Mouse (Mus musculus) cerebellum, postnatal 36 days (tissue): Measurements from ENCODE around the gene Gm9732.
A peak's percentile ranks its signal among the peaks of the same experiment; 100 is the strongest.
"Not testable (repeated sequence)": the region's sequence is repeated elsewhere in the genome, so short reads cannot be mapped to it uniquely, and the experiment has no call there.

Experiments
- DNase-seq, 2 experiments: peaks; one replicate each; pipeline ENCODE4 v3.0.0; 2021 to 2022; ENCODE audit warnings: mixed read lengths in 2 of 2

The Gm9732 gene

DNA sequence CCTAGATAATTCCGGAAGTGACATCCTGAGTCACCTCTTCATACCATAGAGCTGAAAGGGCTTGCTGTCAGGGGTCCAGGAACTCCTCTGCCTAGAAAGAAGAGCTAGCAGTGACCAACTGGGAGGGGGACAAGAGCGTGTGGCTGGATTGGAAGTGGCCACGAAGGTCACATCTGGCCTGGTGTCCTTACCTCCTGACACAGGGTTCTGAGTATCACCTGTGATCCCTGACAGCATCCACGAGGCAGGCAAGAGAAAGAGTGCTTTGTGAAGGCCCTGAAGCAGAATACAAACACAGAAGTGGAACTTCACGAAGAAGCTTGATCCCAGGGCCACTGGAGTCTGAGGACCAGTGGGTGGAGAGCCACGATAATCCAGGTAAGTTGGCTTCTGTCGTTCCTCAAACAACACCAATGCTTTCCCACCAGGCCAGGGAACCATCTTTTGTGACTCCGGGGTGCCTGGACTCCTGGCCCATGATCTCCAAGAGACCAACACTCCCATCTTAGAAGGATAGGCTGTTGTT lies at the start of gene Gm9732:
Gene Gm9732 (plus strand): TSS at position 51 of the 526 bp plus-strand sequence.
- not testable (repeated sequence) for DNase-seq

DNA sequence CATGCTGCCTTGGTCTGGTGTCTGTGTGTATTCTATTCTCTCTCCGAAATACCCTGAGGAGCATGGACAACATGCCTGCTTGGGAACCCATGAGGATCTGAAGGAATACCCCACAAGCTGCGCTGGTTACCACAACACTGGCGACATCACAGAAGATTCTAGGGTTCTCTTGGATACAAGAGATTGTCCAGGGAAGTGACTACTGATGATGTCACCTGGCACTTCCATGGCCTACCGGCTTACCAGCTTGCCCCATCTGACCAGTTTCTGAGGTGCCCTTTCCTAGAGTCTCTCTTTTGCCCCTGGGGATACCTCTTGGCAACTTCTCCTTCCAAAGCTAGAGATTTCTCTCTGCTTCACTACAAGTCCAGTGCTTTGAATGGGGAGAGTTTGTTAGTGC lies 39.6 kb upstream of the Gm9732 start, which contains the start of gene Gm8122:
Gene Gm8122 (minus strand): TSS at position 101 of the 400 bp plus-strand sequence.
- DNase-seq: not testable (repeated sequence)

DNA sequence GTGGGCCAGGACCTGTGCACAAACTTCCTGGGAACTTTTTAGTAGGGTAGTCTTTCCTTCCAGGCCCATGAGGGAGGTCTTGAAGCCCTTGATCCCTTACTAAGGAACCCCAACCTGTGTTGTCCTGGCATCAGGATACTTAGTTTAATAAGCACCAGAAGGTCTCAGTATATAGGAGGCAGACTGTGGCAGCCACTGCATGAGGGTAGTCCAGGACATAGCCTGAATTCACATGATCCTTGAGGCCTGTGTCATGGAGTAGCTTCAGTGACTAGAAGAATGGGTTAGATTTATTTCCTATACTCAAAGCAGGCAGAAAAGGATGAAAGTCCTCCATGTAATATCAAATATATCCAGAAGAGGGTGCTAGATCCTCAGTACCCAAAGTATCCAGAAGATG lies 37.1 kb upstream of the Gm9732 start:
- DNase-seq: not testable (repeated sequence)

DNA sequence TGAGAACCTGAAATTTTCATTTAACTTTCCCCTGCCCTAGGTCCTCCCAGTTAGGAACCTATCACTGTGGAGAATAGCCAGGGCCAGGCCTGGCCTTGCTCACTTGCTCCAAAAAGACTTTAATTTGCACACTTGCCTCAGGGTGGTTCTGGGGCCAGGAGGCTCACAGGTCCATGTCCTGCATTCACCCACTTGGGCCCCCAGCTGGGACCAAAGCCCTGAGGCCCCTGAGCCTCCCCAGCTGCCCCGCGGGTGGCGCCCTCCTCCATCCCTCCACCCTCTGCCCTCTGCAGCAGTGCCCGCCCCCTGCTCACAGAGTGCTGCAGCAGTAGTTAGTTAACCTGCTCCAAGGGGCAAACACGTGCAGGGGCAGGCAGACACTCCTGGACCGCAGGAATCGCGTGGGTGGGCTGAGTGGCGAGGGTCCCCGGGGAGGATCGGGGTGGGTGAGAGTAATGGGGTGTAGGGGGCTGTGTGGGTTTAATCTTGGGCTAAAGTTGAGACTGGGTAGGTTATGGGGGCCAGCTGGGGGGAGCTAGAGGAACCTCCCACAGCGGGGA lies 25.1 kb upstream of the Gm9732 start:
- peak in 1 of 2 experiments; percentile 15 for DNase-seq

DNA sequence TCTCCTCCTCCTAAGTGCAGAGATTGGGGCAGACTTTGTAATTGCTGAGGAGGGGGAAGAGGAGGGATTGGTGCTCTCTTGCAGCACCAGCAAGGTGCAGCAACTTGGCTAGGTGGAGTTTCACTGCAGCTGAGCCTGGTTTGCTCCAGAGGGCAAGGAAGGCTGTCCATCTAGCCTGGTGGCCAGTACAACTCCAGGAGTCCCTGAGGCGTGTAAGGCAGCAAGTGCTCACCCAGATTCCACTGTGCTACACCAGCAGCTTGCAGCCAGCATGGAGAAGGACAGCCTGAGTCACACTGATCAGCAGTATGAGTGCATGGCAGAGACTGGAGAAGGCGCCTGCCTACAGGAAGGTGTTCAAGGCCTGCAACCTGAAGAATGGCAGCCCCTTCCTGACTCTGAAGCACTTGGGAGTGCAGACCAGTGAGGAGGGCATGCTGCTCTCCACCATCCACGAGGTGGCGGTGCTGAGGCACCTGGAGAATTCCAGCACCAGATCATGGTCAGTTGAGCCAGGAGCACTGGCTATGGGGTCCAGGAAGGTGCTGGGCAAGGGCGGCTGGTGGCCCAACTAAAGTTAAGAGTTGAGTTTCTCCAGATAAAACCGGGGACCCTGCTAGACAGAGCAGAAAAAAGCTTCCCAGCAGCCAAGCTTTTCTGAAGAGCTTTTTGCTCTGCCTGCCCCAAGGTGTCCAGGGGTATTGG lies 24.1 kb upstream of the Gm9732 start:
- DNase-seq: not testable (repeated sequence)

DNA sequence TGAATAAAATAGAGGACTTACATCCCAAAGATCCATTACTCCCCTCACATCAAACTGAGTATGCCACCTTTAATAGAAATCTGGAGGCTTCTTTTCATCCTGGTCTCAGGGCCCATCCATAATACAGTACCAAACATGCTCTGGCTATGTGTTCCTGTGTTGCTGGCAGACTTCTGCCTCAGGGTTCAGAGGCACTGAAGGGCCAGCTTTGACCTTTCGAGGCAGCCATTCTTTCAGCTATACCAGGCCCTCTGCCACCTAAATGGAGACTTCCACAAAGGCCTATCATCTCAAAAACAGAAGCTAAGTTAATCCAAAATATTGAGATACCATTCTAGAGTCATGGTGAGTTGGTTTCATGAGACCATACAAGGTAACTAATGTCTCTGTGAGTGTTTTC lies 18.3 kb upstream of the Gm9732 start:
- DNase-seq: not testable (repeated sequence)

DNA sequence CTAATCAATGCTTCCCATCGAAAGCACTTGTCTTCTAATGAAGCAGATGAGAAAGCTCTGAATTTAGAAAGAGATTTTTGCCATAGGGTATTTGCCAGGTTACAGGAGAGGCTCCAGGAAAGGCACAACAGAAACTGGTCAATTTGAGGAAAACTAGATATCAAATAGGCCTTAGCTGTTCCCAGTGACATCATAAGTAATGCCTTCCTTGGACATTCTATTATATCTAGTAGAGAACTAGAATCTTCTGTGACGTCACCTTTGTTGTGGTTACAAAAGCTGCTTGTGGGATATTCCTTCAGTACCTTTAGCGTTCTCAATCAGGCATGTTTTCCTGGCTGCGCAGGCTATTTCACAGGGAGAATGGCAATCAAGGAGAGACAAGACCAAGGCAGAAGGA lies 16.5 kb upstream of the Gm9732 start, which contains the start of gene Gm8126:
Gene Gm8126 (plus strand): TSS at position 301 of the 400 bp plus-strand sequence.
- DNase-seq: not testable (repeated sequence)

DNA sequence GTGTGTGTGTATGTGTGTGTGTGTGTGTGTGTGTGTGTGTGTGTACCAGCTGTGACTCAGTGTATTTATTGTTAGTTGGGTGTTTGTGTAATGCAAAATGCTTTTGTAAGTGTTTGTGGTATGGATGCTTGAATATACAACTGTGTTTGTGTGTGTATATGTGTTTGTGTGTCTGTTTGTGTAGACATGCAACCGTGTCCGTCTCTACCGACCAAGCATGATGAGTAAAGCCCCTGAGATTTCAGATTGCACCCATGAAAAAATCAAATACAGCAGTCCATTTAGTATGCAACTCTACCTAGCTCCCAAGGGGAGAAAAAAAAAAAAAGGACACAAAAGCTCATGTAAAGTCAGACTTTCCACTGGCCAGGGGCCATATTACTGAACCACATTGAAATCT lies 11.4 kb upstream of the Gm9732 start:
- not testable (repeated sequence) for DNase-seq

DNA sequence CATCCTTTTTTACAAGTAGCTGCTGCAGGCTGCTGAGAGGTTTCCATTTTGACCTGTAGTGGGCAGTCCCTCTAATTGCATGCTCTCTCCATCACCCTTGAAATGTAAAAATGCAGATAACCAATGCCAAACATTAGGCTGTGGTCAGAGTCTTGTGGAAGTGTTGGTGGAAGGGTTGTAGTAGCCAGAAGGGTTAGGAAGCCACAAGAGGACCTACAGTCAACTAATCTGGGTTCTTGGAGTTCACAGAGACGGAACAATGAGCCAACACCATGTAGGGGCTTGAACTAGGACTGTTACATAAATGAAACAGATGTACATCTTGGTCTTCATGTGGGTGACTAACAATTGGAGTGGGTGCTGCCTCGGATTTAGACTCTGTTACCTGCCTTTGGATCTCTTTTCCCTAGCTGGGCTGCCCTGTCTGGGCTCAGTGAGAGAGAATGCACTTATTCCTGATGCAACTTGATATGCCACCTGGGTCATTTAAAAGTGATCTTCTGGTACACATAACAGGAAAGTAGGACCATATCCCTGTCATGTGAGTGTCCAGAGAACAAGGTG lies 6.2 kb upstream of the Gm9732 start:
- DNase-seq: not testable (repeated sequence)

DNA sequence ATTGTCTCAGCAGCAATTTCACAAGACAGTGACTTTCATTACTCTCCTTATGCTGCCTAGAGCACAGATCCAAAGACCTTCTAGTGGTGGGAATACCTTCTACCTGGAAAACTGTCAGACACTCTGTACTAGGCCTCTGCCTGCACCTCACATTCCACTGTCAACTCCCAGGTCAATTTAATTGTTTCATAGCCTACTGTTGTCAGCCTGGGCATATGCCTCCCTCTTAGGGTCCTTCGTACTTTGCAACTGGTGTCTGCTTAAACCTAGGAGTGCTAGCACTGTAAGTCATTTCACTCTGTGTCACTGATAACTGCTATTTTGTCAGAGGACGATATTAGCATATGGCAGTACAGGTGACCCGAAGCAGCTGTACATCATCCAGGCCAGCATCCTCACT lies 5.6 kb upstream of the Gm9732 start:
- DNase-seq: not testable (repeated sequence)

DNA sequence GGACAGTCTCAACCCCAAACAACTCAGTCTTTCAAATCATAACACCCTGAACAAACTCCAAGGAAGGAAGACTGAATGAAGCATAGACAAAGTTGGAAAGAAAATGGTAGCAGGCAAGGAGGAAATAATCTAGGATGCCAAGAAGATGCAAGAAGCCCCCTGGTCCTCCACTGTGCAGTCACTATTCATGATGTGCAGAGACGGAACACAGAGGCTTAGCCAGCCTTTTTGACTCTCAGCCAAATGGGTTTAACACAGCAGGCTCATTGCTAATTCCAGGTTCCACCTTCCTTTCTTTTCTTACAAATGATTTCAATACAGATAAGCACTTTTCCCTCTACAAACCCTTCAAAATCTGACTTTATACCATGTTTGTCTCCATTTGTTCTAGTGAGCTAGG lies 1.7 kb upstream of the Gm9732 start:
- DNase-seq: not testable (repeated sequence)

DNA sequence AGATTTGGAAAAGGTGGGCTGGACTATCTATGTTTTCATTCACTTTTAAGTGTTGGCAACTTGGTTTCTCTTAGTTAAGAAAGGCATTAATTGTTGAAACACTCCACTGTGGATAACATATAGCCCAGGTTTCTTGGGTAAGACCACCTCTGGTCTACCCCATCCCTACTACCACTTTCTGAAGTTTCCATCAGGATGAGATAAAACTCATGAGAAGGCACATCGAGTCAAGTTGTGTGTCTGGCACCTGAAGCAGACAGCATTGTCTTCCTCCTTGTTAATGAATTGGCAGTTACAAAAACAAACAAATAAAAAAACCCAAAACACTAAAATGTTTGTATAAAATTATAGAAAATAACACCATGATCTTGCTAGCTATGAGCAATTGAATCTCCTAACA lies 916 bp downstream of the Gm9732 start:
- DNase-seq: not testable (repeated sequence)

DNA sequence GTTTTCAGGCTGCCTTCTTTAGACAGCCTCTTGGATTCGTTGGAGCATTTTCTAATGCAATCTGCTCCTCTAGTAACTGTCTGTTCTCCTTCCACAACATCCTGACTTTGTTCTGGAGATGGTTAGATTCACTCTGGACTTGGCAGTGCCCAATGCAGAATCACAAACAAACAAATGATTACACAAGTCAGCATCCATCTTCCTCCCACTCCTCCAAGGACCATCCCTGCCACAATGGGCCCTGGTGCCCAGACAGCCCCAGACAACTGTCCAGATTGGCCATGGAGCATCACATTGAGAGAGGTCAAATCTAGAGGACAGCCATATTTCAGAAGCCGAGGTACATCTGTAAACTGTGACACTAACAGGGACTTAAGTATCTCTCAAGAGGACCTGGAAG lies 2.6 kb downstream of the Gm9732 start:
- DNase-seq: not testable (repeated sequence)

DNA sequence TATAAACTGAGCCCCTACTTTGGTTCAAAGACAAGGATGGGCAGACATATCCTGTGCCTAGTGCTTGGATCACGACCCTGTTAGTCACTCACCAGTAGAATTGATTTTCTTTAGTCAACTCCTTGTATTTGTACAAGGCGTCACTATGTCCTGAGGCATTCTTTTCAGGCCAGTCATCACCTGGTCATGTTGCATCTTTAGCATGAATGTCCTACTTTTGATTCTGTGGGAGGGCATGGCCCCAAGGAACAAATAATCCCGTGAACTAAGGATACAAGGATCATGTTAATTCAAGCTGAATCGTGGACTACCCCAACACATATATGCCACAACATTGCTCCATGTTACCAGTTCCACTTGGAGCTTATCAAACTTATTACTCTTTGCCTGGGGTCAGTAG lies 3.3 kb downstream of the Gm9732 start:
- not testable (repeated sequence) for DNase-seq

DNA sequence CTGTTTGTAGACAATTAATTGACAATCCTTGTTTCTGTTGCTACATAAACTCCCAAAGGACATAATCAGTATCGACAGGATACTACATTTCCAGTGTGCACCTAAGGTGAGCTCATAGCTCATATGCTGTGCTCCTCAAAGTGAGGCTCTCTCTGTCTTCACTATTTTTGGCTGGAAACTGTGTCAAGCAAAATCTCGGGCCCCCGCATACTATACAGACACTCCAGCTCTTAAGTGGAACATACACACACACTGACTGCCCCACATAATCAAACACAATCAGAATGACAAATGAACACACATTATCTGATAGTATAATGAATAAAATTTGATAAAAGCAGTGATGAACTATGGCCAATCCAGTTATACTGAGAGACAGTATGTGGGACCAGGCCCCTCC lies 3.8 kb downstream of the Gm9732 start:
- DNase-seq: not testable (repeated sequence)

DNA sequence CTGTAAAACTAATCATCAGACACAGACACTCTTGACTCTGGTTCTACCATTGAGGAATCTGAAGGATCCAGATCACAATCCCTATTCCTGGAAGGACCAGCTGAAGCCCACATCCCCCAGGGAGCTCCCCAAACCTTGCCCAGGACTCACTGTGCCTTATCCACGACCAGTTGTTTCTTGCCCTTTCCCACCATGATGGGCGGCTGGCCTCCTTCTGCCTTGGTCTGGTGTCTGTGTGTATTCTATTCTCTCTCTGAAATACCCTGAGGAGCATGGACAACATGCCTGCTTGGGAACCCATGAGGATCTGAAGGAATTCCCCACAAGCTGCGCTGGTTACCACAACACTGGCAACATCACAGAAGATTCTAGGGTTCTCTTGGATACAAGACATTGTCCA lies 18.7 kb downstream of the Gm9732 start, which contains the start of gene Gm8127:
Gene Gm8127 (minus strand): TSS at position 330 of the 400 bp plus-strand sequence.
- DNase-seq: not testable (repeated sequence)

DNA sequence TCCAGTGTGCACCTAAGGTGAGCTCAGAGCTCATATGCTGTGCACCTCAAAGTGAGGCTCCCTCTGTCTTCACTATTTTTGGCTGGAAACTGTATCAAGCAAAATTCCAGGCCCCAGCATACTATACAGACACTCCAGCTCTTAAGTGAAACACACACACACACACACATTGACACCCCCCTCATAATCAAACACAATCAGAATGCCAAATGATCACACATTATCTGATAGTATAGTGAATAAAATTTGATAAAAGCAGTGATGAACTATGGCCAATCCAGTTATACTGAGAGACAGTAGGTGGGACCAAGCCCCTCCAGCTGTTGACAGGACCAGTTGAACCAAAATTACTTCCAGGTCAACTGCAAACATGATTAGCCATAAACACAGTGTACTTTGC lies 44.7 kb downstream of the Gm9732 start:
- not testable (repeated sequence) for DNase-seq

DNA sequence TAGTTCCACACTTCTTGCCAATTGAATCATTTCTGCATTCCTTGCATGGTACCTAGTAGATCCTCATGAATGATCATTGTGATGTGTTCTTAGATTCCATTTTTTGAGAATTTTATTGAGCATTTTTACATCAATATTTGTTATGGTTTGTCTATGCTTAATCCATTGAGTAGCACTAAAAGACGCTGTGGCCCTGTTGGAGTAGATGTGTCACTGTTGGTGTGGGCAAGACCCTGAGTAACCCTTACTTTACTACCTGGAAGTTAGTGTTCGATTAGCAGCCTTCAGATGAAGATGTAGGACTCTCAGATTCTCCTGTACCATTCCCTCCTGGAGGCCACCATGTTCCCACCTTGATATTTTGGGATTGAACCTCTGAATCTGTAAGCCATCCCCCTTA lies 53.8 kb downstream of the Gm9732 start:
- DNase-seq: not testable (repeated sequence)

DNA sequence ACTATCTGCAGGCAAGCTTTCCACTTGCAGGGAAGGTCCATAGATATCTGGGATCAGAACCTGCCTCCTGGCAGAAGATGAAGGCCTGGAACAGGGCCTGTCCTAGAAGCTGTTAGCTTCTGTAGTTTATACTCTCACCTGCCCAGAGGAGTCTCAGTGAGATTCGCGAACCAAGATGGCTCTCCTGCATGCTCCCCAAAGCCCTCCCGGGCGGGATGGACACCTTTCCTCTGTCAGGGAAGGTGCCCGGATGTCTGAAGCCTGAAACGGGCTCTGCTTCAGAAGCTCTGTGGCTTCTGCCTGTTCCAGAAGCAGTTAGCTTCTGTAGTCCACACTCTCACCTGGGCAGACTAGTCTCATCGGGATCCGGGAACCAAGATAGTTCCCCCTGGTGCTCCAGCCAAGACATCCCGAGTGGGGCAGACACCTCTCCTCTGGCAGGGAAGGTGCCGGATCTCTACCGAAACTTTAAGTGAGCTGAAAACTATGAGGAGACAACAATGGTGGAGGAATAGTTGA lies 56.6 kb downstream of the Gm9732 start:
- not testable (repeated sequence) for DNase-seq

DNA sequence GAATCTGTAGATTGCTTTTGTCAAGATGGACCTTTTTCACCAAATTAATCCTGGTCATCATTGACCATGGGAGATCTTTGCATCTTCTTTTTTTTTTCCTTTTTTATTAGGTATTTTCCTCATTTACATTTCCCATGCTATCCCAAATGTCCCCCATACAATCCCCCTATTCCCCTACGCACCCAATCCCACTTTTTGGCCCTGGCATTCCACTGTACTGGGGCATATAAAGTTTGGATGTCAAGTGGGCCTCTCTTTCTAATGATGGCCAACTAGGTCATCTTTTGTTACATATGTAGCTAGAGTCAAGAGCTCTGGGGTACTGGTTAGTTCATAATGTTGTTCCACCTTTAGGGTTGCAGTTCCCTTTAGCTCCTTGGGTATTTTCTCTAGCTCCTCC lies 62.8 kb downstream of the Gm9732 start:
- not testable (repeated sequence) for DNase-seq

DNA sequence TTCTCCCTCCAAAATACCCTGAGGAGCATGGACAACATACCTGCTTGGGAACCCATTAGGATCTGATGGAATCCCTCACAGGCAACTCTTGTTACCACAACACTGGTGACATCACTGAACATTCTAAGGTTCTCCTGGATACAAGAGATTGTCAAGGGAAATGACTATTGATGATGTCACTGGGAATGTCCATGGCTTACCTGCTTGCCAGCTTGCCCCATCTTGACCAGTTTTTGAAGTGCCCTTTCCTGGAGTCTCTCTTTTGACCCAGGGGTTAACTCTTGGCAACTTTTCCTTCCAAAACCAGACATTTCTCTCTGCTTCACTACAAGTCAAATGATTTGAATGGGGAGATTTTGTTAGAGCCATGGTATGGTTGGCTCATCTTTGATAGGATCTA lies 72.9 kb downstream of the Gm9732 start, which contains the start of gene 1700001F09Rik:
Gene 1700001F09Rik (minus strand): TSS at position 101 of the 400 bp plus-strand sequence.
- not testable (repeated sequence) for DNase-seq

DNA sequence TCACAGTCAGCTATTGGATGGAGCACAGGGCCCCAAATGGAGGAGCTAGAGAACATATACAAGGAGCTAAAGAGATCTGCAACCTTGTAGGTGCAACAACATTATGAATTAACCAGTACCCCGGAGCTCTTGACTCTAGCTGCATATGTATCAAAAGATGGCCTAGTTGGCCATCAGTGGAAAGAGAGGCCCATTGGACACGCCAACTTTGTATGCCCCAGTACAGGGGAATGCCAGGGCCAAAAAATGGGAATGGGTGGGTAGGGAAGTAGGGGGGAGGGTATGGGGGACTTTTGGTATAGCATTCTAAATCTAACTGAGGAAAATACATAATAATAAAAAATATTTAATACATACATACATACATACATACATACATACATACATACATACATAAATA lies 78.1 kb downstream of the Gm9732 start:
- DNase-seq: not testable (repeated sequence)
